Mouse (Mus musculus) hindbrain, postnatal 0 days (tissue): ENCODE measurements around the gene St5. TPM values are rescaled to one million over a fixed set of nuclear protein-coding genes. Genes with fewer than 3 reads are reported as not detected.
A peak's percentile ranks its signal among the peaks of the same experiment; 100 is the strongest.

ENCODE experiments used
- ATAC-seq: fragments of 200-750 bp; cut with Nextera tagmentation; 2 replicates; pipeline ENCODE4 v1.8.0; 2017; ENCODE audit warnings: mild to moderate bottlenecking, moderate TSS enrichment, moderate library complexity
- DNase-seq: peaks from one replicate; pipeline ENCODE4 v3.0.0-alpha.2; 2015; ENCODE audit warnings: low spot score
- H3K27ac ChIP-seq: fragments of 300-500 bp; sonication (generic); 2 replicates; pipeline ENCODE4 v1.5.1; 2014; ENCODE audit warnings: mild to moderate bottlenecking
- H3K27me3 ChIP-seq: fragments of 300-500 bp; sonication (generic); 2 replicates; pipeline ENCODE4 v1.6.1; 2014; ENCODE audit warnings: low read length, mixed read lengths; ENCODE audit not compliant: insufficient read depth
- H3K36me3 ChIP-seq: fragments of 300-500 bp; sonication (generic); 2 replicates; pipeline ENCODE4 v1.6.1; 2014; ENCODE audit warnings: low read length, mixed read lengths; ENCODE audit not compliant: insufficient read depth
- H3K4me1 ChIP-seq: fragments of 300-500 bp; sonication (generic); 2 replicates; pipeline ENCODE4 v1.6.1; 2014; ENCODE audit warnings: antibody characterized with exemption, low read length, mixed read lengths; ENCODE audit not compliant: insufficient read depth
- H3K4me2 ChIP-seq: fragments of 300-500 bp; sonication (generic); 2 replicates; pipeline ENCODE4 v1.6.1; 2014; ENCODE audit warnings: low read depth, mild to moderate bottlenecking, low read length, moderate library complexity, mixed read lengths
- H3K4me3 ChIP-seq: fragments of 300-500 bp; sonication (generic); 2 replicates; pipeline ENCODE4 v1.5.1; 2014; ENCODE audit warnings: low read length
- H3K9ac ChIP-seq: fragments of 300-500 bp; sonication (generic); replicated peaks from 2 replicates; pipeline ENCODE4 v1.6.1; 2014; ENCODE audit warnings: mild to moderate bottlenecking, low read length, moderate library complexity, mixed read lengths
- H3K9me3 ChIP-seq: fragments of 300-500 bp; sonication (generic); 2 replicates; pipeline ENCODE4 v1.6.1; 2016; ENCODE audit warnings: low read length, mixed read lengths
- CTCF ChIP-seq: IDR thresholded peaks from 2 replicates; pipeline ENCODE4 v1.5.1; 2016; ENCODE audit warnings: antibody characterized with exemption, control low read depth, low read depth
- WGBS: fragments of 180-500 bp; shearing (Covaris S2); extraction: QIAGEN DNeasy Blood & Tissue Kit; methylation state at CpG from one replicate; pipeline ENCODE4 v1.1.7; 2014; 5-methylcytosine and 5-hydroxymethylcytosine counted together
- polyA plus RNA-seq: library from polyadenylated mRNA; unstranded; fragments of >200 nt; fragmentation: Nextera tagmentation; extraction: Ambion mirVana; gene quantifications from 2 replicates; pipeline ENCODE4 v1.2.1, GENCODE M21; 2015
- total RNA-seq: library from RNA; depleted of rRNA; stranded (reverse); fragments of >200 nt; gene quantifications from 2 replicates; pipeline ENCODE4 v1.2.3, GENCODE M21; 2014

The St5 gene
- total and polyA plus RNA-seq, 2 experiments from 2014 or later: 21.2 to 34.0 TPM

GRCm38 (mm10) chr7:109562676-109563075, 140.7 kb downstream of the St5 start:
- no peaks in the 10 kb centered on the region for H3K9me3 ChIP-seq
- H3K4me3 ChIP-seq: no peak overlapping the region
- no peak overlapping the region for H3K9ac ChIP-seq
- no peaks in the 10 kb centered on the region for H3K36me3 ChIP-seq
- no peaks in the 10 kb centered on the region for H3K27me3 ChIP-seq
- TF ChIP-seq CTCF: no peak
- WGBS: 68% methylated on average over 5 of the region's 5 CpGs
- H3K4me1 ChIP-seq: peaks cover 6% of the 10 kb centered on the region; the same call in 1 of the 2 replicates
- DNase-seq (no peak), ATAC-seq (no peak)
- no peak overlapping the region for H3K27ac ChIP-seq
- H3K4me2 ChIP-seq: no peak overlapping the region

GRCm38 (mm10) chr7:109562154-109562599, 141.2 kb downstream of the St5 start:
- H3K36me3 ChIP-seq: no peaks in the 10 kb centered on the region
- H3K9ac ChIP-seq: no peak overlapping the region
- peaks cover 6% of the 10 kb centered on the region; the same call in 1 of the 2 replicates for H3K4me1 ChIP-seq
- H3K4me3 ChIP-seq: no peak overlapping the region
- H3K4me2 ChIP-seq: no peak overlapping the region
- no peak for TF ChIP-seq CTCF
- no peaks in the 10 kb centered on the region for H3K9me3 ChIP-seq
- 44% methylated on average over 4 of the region's 4 CpGs for WGBS
- no peak overlapping the region for H3K27ac ChIP-seq
- no peak for DNase-seq
- ATAC-seq: no peak
- H3K27me3 ChIP-seq: no peaks in the 10 kb centered on the region

GRCm38 (mm10) chr7:109561466-109562153, 141.8 kb downstream of the St5 start:
- Histone ChIP-seq H3K4me1 (peaks cover 6% of the 10 kb centered on the region; the same call in 1 of the 2 replicates), H3K36me3 (no peaks in the 10 kb centered on the region), H3K9me3 (no peaks in the 10 kb centered on the region), H3K4me3 (no peak overlapping the region), H3K9ac (no peak overlapping the region), H3K27me3 (no peaks in the 10 kb centered on the region), H3K4me2 (no peak overlapping the region), H3K27ac (no peak overlapping the region)
- no peak for ATAC-seq
- TF ChIP-seq CTCF: no peak
- 45% methylated on average over 8 of the region's 8 CpGs for WGBS
- no peak for DNase-seq

GRCm38 (mm10) chr7:109559536-109559935, 143.9 kb downstream of the St5 start:
- H3K27ac ChIP-seq: 0 out of 2 replicates have a peak overlapping the region, but pooled peaks have one; percentile 11
- TF ChIP-seq CTCF: no peak

GRCm38 (mm10) chr7:109546726-109547125, 156.7 kb downstream of the St5 start:
- H3K4me2 ChIP-seq: no peak overlapping the region
- no peaks in the 10 kb centered on the region; the same call in 1 of the 2 replicates for H3K36me3 ChIP-seq
- no peaks in the 10 kb centered on the region for H3K9me3 ChIP-seq
- TF ChIP-seq CTCF: no peak
- H3K27ac ChIP-seq: no peak overlapping the region
- no peaks in the 10 kb centered on the region for H3K4me1 ChIP-seq
- no peaks in the 10 kb centered on the region for H3K27me3 ChIP-seq
- WGBS: 94% methylated on average over 5 of the region's 5 CpGs
- DNase-seq (no peak), ATAC-seq (no peak)
- H3K4me3 ChIP-seq: no peak overlapping the region
- H3K9ac ChIP-seq: no peak overlapping the region

More at GRCm38 (mm10) chr7:109559536-109559935, 143.9 kb downstream of the St5 start:
- peak; percentile 73 for ATAC-seq
- Histone ChIP-seq H3K4me1 (peaks cover 6% of the 10 kb centered on the region; the same call in 1 of the 2 replicates), H3K36me3 (no peaks in the 10 kb centered on the region), H3K27me3 (no peaks in the 10 kb centered on the region), H3K9me3 (no peaks in the 10 kb centered on the region), H3K4me2 (no peak overlapping the region), H3K9ac (no peak overlapping the region), H3K4me3 (no peak overlapping the region)
- 36% methylated on average over 6 of the region's 6 CpGs for WGBS
- peak; percentile 45 for DNase-seq

GRCm38 (mm10) chr7:109546186-109546585, 157.2 kb downstream of the St5 start:
- H3K4me3 ChIP-seq: no peak overlapping the region
- no peak overlapping the region for H3K4me2 ChIP-seq
- H3K4me1 ChIP-seq: no peaks in the 10 kb centered on the region
- H3K27ac ChIP-seq: no peak overlapping the region
- H3K27me3 ChIP-seq: no peaks in the 10 kb centered on the region
- H3K9me3 ChIP-seq: no peaks in the 10 kb centered on the region
- 95% methylated on average over 2 of the region's 2 CpGs for WGBS
- no peak overlapping the region for H3K9ac ChIP-seq
- H3K36me3 ChIP-seq: no peaks in the 10 kb centered on the region; the same call in 1 of the 2 replicates
- DNase-seq: no peak
- ATAC-seq: no peak
- TF ChIP-seq CTCF: 0 out of 2 replicates have a peak, but pooled peaks have one; percentile 7
